Mouse (Mus musculus) ovary, adult 2 months (tissue): ENCODE results near the gene Pnmal1. TPM values are rescaled to one million over a fixed set of nuclear protein-coding genes. Genes with fewer than 3 reads are reported as not detected.

Experiments used
- polyA plus RNA-seq: library from polyadenylated mRNA; depleted of rRNA; stranded (reverse); fragments of >200 nt; gene quantifications from 2 replicates; pipeline ENCODE4 v1.2.3, GENCODE M21; 2012; rRNA removed

Gene Pnmal1
- 0.35 and 0.60 TPM in 2 replicates for polyA plus RNA-seq

DNA sequence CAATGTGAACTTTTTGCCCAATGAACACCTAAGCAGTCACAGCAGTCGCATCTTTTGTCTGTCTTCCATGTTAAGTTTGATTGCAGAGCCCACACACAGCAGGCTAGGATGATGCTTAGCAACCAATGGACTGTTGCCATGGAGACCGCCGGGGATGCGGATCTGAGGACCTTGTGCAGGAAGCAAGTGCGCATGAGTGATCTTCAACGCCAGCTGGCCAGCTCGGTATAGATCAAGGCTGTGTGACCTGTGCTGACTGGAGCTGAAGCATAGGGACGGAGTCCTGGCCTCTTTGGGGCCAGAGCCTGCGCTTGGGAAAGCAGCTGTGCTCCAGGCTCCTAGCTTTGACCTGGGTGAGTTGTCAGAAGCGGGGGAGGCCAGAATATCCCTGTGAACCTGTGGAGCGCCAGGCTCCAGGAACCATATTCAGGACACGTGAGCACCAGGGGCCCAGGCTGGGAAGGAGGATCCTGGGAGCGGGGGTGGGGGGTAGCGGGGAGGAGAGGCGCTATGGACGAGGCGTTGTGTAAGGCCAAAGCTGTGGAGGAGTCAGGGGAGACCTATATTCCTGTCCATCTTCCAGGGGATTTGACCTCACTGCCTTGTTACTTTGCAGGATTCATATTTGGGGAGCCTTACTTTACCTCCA lies at the start of gene Pnmal1:
TSS of gene Pnmal1 (plus strand) at position 141 of the 649 bp plus-strand sequence.

DNA sequence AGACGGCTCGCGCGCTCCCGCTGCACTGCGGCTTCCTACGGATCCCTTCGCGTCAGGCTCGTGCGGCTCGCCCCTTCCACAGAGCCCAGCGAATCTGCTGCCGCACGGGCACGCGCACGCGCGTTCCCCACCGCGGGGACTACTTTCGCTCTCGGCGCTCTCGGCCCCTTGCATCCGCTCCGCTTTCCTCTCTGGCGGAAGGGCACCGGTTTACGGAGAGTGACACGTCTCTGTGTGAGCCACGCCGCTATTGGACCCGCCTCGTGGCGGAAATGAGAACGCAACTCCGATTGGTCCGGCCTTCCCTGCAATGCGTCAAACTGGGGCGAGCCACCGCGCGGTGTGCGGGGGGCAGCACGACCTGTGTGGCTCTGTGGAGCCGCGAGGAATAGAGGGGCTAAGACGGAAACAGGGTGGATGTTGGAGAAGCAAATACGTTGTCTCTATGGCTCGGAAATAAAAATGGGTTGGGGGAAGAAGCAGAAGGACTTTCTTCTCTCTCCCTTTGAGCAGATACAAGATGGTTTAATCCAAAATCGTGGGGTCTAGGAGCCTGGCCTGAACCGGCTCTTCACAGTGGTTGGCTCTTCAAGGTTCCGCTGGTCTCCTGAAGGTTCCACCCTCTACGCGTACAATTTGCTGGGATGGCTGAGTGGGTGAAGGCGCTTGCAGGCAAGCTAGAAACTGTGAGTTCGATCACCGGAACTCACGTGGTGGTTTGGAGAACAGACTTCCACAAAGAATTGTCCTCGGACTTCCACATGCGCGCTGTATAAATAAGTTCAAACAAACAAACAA lies 35.2 kb upstream of the Pnmal1 start, which contains the start of gene Calm3:
TSS of gene Calm3 (minus strand) at position 78 of the 798 bp plus-strand sequence.

DNA sequence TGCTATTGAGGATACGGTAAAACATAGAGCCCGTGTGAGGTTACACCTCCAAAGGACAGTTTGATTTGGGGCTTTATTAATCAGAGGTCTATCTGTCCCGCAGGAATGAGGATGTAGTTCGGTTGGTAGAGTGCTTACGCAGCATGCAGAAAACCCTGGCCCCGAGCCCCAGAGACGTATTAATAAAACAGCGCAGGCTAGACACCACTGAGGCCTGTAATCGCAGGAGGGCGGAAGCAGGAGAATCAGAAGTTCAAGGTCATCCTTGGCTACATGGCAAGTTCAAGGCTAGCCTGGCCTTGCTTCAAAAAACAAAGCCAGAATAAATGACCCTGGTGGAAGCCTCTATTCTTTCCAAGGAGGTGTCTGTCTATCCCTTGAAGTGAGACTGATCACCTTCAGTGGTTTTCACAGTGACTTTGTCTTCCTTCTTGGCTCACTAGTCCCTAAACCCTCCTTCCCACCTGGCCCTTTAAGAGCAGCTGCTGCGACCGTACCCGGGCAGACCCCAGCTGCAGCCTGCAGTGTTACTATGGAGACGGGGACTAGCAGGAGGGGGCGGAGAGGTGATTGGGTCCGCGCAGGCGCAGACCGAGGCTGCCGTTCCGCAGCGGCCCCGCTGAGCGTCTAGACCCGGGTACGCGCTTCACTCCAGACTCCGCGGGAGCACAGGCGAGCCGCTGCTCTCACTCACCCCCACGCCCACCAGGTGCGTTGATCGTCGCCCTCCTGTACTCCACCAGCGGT lies 15.2 kb upstream of the Pnmal1 start, which contains the start of gene Pnmal2:
TSS of gene Pnmal2 (plus strand) at position 622 of the 747 bp plus-strand sequence.

DNA sequence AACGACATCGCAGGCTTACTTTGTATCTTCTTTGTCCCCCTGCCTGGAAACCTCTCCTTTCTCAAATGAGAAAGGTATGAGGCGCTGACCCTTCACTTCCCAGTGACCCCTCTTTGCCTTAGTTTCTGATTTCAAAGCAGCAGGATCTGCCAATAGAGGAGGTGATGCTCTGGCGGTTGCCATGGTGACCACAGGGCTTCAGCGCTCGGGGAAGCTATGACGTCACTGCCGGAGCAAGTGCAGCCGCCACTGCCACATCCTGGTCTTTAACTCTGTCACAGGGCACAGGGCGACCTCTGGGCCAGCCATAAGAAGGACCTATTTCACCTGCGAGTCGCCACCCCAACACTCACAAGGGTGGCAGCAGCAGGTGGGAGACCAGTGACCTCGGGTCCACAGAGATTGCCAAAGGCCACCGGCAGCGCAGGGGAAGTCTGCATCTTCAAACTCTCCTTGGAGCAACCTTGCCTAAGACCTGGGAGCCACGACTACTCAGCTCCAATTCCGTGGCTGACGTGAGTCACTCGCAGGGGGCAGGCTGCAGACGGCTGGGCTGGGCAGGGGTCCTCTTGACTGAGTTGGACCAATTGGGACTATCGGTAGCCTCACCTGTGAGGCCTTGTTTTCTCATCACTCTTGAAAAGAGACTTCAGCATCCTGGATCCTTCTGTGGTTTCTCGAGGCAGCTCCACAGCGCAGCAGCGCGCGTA lies 23.5 kb downstream of the Pnmal1 start, which contains the start of gene Gm42372:
TSS of gene Gm42372 (plus strand) at position 228 of the 710 bp plus-strand sequence.

DNA sequence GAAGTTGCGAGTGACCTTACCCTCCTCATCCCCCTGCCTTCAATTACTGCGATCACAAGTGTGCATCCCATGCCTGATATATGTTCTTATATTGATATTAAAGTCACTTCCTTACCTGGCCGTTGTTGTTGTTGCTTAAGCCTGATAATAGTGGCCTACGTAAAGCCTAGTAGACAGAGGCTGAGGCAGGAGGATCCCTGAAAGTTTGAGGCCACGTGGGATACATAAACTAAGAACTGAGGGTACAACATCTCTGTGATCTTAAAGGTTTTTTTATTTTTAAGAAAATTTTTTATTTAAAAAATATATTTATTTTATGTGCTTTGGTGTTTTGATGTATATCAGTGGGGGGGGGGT lies 33.0 kb downstream of the Pnmal1 start, which contains the start of gene Ccdc8:
TSS of gene Ccdc8 (plus strand) at position 258 of the 357 bp plus-strand sequence.

Other genes with a start within 250 kb of the Pnmal1 start
- gene Ceacam9, start 237.8 kb upstream of the Pnmal1 start, polyA plus RNA-seq: not detected in 2 replicates
- 428 and 496 TPM in 2 replicates for gene Ap2s1, start 221.3 kb upstream of the Pnmal1 start, polyA plus RNA-seq
- 139 and 161 TPM in 2 replicates for gene Slc1a5, start 178.3 kb upstream of the Pnmal1 start, polyA plus RNA-seq
- gene Strn4, start 143.8 kb upstream of the Pnmal1 start, polyA plus RNA-seq: 252 and 277 TPM in 2 replicates
- 57.3 and 74.0 TPM in 2 replicates for gene Fkrp, start 142.9 kb upstream of the Pnmal1 start, polyA plus RNA-seq
- 46.5 and 46.8 TPM in 2 replicates for gene Prkd2, start 116.8 kb upstream of the Pnmal1 start, polyA plus RNA-seq
- 95.2 and 147 TPM in 2 replicates for gene Dact3, start 84.4 kb upstream of the Pnmal1 start, polyA plus RNA-seq
- 19.1 and 23.5 TPM in 2 replicates for gene Gng8, start 67.9 kb upstream of the Pnmal1 start, polyA plus RNA-seq
- 6.1 and 7.4 TPM in 2 replicates for gene Ptgir, start 53.2 kb upstream of the Pnmal1 start, polyA plus RNA-seq
- 366 and 378 TPM in 2 replicates for gene Calm3, start 35.6 kb upstream of the Pnmal1 start, polyA plus RNA-seq
- 6.3 and 6.9 TPM in 2 replicates for gene Pnmal2, start 15.0 kb upstream of the Pnmal1 start, polyA plus RNA-seq
- not detected in 2 replicates for gene Gm42372, start 23.4 kb downstream of the Pnmal1 start, polyA plus RNA-seq
- 32.5 and 34.4 TPM in 2 replicates for gene Ccdc8, start 33.0 kb downstream of the Pnmal1 start, polyA plus RNA-seq
- gene Ppp5c, start 68.2 kb downstream of the Pnmal1 start, polyA plus RNA-seq: 213 and 231 TPM in 2 replicates
- 1.9 and 3.2 TPM in 2 replicates for gene Hif3a, start 102.7 kb downstream of the Pnmal1 start, polyA plus RNA-seq
- gene Psg16, start 114.4 kb downstream of the Pnmal1 start, polyA plus RNA-seq: 0.10 and 0.13 TPM in 2 replicates
- not detected in 2 replicates for gene Ceacam3, start 190.6 kb downstream of the Pnmal1 start, polyA plus RNA-seq
- gene Psg29, start 243.8 kb downstream of the Pnmal1 start, polyA plus RNA-seq: not detected in 2 replicates